Mouse (Mus musculus) c-Kit-positive CD71-positive TER-119-negative erythroid progenitor cells, embryonic 14.5 days (primary cell): Measurements from ENCODE around the gene Olfr1417.

Experiments used
- DNase-seq: peaks from one replicate; pipeline ENCODE4 v3.0.0-alpha.2; 2013; ENCODE audit warnings: low read depth

The Olfr1417 gene

DNA sequence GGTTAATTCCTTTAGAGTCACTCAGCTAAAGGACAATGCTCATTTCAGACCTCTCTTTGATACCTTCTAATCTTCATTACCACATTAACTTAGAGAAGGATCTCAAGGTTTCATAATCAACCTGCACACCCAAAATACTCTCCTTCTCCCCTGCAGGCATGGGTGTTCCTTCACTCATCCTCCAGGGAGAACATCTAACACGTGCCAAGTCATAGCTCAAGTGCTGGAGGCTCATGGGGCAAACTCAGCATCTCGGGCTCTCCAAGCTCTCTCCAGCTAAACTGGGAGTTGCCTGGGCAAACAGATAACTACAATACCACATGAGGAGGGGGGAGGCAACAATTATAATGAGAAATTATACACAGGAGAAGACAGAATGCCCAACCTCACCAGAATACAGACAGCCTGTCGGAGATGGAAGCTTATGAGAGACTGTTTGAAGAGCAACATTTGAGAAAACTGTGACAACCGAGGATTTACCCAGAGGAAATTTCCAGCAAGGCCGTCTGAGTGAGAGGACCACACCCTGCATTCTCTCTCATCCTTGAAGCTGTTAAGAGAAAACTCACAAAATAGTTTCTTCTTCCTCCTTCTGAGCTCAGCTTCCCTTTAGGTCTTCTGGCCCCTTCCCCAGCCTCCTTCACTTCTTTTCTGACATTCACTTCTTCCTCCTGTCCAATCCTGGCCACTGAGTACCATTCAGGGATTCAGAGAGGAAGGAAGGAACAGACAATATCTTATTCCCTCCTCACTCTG, 28.8 kb downstream of the Olfr1417 start:
- no peak for DNase-seq

DNA sequence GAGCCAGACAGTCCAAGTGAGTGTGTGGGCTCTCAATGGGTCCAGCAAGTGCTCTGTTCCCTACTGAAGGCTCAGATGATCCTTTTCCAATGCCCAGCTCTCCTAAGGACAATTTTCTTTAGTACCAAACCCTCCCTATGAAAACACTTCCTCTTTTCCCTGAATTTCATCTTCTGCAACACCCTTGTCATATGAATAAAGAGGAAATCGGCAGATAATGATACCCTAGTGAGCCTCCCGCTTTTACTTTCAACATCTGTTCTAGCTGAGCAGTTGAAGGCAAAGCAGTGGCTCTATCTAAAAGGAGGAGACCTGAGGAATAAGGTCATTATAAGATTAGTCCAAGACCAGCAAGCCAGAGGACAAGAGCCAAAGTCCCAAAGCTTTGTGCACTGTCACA, 30.6 kb downstream of the Olfr1417 start:
- no peak for DNase-seq

DNA sequence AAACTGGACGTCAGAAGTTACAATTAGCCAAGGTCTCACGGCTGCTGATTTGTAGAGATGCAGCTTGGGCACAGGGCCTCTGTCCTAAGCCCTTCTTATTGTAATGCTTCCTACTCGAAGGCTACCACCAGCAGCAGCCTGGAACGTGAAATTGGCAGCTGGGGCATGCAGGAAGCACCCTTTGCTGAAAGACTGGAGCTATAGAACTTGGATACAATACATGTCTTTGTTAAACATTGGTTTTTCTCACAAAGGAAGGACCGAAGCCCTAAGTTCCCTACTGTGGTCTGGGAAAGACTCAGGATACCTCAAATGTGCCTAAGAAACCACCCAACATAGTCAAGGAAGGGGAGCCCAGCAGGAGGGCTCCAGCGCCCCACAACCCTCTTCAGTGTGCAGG, 31.2 kb downstream of the Olfr1417 start:
- DNase-seq = no peak

DNA sequence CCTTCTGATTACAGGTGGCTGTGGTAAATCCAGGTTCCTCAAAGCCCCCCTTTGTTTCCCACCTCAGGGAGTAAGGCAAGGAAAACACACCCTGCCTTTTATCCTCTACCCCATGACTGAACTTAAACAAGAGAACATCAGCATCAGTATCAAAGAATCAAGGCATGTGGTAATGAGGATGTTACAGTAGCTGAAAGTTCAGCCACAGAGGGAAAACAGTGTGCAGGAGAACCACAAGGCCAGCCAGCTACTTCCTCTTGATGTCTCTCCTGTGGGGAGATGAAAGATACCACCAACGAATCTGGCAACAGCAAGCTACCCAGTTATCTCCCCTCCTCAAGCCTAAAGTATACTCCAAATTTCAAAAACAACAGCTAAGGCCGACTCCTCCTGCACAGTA, 31.8 kb downstream of the Olfr1417 start:
- no peak for DNase-seq

DNA sequence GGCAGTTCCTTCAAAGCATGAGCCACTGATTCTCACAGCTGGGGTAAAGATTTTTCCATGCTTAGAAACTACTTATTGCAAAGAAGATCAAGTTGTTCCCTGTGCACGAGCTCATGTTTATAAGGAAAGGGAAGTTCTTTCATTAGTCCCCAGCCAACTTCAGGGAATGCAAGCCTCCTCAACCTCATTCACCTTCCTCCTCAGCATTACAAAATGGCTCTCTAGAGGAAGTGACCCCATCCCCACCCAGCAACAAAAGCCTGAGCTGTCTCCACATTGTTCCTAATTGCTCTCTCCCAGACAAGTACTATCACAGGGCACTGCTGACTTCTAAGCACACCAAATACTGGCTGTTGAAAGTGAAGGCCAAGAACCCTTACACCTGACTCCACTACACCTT, 34.6 kb downstream of the Olfr1417 start:
- DNase-seq = no peak

DNA sequence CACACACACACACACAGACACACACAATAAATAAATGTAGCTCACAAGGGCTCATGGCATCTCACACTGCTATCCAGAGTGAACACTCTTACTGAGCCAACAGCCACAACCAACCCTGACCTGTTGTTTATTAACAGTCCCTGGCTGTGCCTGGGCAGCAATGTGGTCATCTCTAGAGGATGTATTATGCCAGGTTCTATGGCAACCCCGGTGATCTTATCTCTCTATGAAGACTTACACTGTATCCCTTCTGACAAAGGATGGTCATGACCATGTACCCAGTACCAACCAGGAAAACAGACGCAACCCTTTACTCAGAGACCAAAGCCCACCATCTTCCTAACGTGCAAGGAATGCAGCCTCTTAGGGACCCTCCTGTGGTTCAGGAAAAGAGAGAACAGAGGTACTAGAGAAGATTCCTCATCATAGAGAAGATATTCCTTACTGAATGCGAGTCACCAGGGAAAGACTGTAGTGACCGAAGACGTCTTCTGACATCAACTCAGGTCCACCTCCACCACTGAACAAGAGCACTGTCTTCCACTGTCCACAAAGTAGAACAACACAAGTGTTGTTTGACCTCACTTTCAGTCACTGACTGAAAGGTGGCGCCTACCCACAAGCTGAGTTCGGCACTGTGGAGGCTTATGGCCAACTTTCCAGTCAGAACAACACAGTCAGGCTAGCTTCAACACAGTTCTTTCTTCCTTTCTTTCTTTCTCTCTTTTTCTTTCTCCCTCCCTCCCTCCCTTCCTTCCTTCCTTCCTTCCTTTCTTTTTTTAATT, 38.3 kb downstream of the Olfr1417 start:
- no peak for DNase-seq

DNA sequence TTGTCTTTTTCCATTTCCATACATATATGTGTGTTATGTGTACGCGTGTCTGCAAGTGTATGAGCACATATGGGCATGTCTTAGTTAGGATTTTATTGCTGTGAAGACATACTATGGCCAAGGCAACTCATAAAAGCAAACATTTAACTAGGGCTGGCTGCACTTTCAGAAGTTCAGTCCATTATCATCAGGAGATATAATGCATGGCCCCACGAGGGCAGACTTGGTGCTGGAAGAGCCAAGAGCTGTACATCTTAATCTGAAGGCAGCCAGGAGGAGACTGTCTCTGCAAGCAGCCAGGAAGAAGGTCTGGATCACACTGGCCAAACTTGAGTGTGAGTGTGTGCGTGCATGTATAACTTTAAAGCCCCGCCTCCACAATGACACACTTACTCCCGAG, 44.6 kb downstream of the Olfr1417 start:
- no peak for DNase-seq

DNA sequence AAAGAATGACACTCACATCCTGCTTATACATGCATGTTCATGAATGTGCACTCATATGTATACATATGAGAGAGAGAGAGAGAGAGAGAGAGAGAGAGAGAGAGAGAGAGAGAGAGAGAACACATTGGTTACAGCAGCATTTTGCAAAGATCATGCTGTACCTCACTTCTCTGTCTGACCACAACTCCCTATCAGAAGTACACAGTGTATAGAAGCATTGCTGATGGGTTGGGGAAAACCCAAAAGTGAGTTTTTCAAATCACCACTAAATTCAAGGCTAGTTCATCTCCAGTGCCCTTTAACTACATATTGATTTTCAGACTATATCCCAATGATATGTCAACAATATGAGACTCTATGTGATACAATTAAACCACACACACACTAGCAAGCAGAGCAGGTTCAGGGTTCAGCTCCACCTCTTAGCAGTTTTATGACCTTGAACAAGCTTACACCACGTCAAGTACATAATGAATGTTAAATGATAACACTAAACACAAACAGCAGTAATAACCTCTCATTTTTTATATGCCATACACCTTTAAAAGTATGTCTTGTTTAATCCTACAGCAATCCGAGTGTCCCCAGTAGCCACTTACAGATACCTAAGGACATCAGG, 45.2 kb downstream of the Olfr1417 start:
- no peak for DNase-seq

DNA sequence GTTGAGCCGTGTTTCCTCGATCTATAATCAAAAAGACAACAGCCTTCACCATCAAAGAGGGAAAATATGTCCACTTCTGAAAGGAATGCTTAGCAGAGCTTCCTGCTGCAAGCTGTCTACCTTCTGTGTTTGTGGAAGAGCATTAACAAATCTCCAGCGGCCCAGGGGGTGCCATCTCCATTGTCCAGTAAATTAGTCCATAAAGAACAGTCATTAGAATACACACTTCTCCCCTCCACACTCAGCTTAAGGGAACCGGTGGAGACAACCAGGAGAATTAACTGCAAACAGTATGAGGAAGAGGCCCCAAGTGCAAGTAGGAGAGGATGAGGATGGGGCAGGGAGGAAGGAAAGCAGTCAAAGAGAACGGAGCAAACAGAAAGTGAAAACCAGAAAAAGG, 47.2 kb downstream of the Olfr1417 start:
- DNase-seq = no peak

DNA sequence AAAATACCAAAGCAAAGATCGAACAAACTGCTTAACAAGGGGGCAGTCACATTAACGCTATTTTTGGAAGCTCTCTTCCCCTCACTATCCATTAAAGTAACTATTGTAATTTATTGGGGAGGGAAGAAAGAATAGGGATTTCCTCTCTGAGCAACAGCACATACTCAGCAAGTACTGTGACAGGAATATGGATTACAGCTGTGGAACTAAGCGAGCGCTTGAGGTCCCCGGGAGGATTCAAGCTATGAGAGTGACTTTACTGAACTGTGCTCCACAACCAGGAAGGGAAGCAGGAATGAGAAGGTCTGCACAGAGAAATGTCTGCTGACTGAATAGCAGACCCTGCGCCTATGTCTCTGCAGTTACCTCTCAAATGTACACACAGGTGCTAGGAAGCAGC, 50.1 kb downstream of the Olfr1417 start:
- no peak for DNase-seq

DNA sequence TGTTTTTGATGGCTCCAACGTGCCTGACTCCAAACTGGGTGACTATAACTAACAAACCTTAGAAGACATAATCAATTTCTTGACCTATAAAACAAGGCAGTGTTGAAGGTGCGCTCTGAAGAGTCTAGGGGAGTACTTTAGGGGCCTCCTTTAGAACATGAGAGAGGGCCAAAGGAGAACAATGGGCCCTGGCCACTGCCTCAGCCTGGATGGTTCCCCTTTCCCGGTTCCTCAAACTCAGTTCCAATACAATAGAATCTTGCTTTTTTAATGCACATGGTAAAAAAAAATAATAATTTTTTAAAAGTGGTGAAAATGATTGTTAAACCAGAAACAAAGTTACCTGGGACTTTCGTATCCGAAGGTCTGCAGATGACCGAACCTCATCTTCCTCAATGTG, 51.2 kb downstream of the Olfr1417 start:
- DNase-seq = no peak

DNA sequence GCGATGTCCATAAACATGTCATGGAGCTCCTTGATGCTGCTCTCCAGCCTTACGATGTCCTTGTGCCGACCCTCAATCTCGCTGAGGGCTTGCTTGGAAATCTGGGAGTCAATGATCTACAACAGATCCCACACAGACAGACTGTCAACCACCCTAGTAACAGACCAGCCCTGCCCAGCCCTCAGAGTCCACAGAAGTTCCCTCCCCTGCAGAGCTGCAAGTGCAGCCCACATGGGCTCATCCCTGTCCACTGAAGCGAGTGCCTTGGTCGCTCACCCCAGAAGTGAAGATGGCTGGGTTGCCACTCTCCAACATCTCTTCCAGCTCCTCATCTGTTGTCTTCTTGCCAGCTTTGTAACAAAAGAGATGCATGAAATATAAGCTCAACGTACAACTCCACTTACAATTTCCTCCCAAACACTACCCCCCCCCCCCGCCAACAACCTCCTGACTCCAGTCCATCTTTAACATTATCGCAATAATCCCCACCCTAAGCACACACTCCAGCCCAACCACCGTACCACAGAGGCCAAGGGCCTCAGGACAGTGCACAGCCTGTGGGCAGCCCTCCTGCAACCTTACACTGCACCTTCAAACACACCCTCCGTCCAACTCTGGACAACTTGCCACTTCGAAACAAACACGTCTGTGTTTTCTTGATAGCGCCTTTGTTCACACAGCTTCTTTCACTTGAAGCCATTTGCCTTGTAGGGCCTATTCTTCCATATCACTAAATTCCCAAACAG, 53.4 kb downstream of the Olfr1417 start:
- DNase-seq = no peak

DNA sequence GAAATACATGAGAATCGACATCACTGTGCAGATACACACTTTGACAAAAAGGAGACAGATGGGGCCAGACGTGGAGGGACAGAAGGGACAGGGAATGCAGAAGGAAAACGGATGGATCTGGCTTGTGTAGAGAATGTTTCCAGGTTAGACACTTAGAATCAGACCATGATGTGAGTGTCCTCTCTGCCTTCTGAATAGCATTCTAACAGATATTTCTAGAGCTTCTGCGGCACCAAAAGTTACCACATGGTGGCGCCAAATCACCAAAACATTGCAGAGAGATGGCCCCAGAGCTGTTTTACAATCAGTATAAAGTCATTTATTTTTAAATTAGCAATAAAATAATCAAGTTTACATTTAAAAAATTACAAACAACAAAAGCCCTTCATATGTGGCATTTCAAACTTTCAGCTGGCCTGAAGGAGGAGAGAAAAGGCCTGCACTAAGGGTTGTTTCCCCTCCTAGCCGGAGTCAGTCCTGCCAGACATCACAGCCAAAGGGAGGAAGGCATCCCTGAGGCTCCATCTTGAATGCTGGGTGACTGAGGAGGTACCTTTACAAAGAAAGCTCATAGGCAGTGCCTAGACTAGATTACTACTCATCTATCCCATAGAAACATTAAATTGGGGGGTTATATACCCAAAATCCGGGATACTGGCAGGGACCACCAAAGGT, 61.7 kb downstream of the Olfr1417 start:
- peak; percentile 52 for DNase-seq
